Mouse (Mus musculus): ENCODE results near the gene Ptpdc1. TPM values are rescaled to one million over a fixed set of nuclear protein-coding genes. Genes with fewer than 3 reads are reported as not detected.

Ptpdc1 gene
- polyA plus RNA-seq, 1 experiment from 2014 or later: 16.9 TPM

- no peaks in the 10 kb centered on the region for H3K36me3 ChIP-seq (replicated peaks; ENCODE audit: control insufficient read depth, insufficient read depth, low read depth, low read length)
- no peaks in the 10 kb centered on the region for H3K27me3 ChIP-seq (ENCODE audit: control insufficient read depth, insufficient read depth, low read length)
- ATAC-seq (replicated peaks; ENCODE audit: insufficient number of reproducible peaks, low FRiP score, low TSS enrichment, low read depth) (no peak), DNase-seq (ENCODE audit: low spot score) (no peak)
- H3K4me1 ChIP-seq (ENCODE audit: control insufficient read depth, insufficient read depth, low read length): no peaks in the 10 kb centered on the region
- H3K27ac ChIP-seq (replicated peaks; ENCODE audit: low read depth, low read length): no peak overlapping the region
- 90% methylated on average over 5 of the region's 5 CpGs for WGBS
- H3K4me3 ChIP-seq (ENCODE audit: low read depth, low read length): no peak overlapping the region
- no peak overlapping the region for H3K4me2 ChIP-seq (ENCODE audit: low read depth, low read length)
- no peak overlapping the region for H3K9ac ChIP-seq (replicated peaks; ENCODE audit: low read length)
- H3K9me3 ChIP-seq (replicated peaks; ENCODE audit: control insufficient read depth, low read length): no peaks in the 10 kb centered on the region
Measured at GRCm38 (mm10) chr13:48564881-48565600, 60.4 kb downstream of the Ptpdc1 start.

- Histone ChIP-seq H3K9me3 (replicated peaks; ENCODE audit: control insufficient read depth, low read length) (no peaks in the 10 kb centered on the region), H3K27me3 (ENCODE audit: control insufficient read depth, insufficient read depth, low read length) (no peaks in the 10 kb centered on the region), H3K27ac (replicated peaks; ENCODE audit: low read depth, low read length) (no peak overlapping the region), H3K4me1 (ENCODE audit: control insufficient read depth, insufficient read depth, low read length) (no peaks in the 10 kb centered on the region), H3K4me3 (ENCODE audit: low read depth, low read length) (no peak overlapping the region), H3K4me2 (ENCODE audit: low read depth, low read length) (no peak overlapping the region), H3K36me3 (replicated peaks; ENCODE audit: control insufficient read depth, insufficient read depth, low read depth, low read length) (no peaks in the 10 kb centered on the region), H3K9ac (replicated peaks; ENCODE audit: low read length) (no peak overlapping the region)
- 86% methylated on average over 5 of the region's 5 CpGs for WGBS
- DNase-seq (ENCODE audit: low spot score): no peak
- no peak for ATAC-seq (replicated peaks; ENCODE audit: insufficient number of reproducible peaks, low FRiP score, low TSS enrichment, low read depth)
Measured at GRCm38 (mm10) chr13:48562336-48562735, 63.1 kb downstream of the Ptpdc1 start.

GRCm38 (mm10) chr13:48561481-48561880, 64.0 kb downstream of the Ptpdc1 start:
- Histone ChIP-seq H3K4me3 (ENCODE audit: low read depth, low read length) (no peak overlapping the region), H3K4me2 (ENCODE audit: low read depth, low read length) (no peak overlapping the region), H3K27ac (replicated peaks; ENCODE audit: low read depth, low read length) (no peak overlapping the region), H3K9ac (replicated peaks; ENCODE audit: low read length) (no peak overlapping the region), H3K27me3 (ENCODE audit: control insufficient read depth, insufficient read depth, low read length) (no peaks in the 10 kb centered on the region), H3K9me3 (replicated peaks; ENCODE audit: control insufficient read depth, low read length) (no peaks in the 10 kb centered on the region), H3K36me3 (replicated peaks; ENCODE audit: control insufficient read depth, insufficient read depth, low read depth, low read length) (no peaks in the 10 kb centered on the region), H3K4me1 (ENCODE audit: control insufficient read depth, insufficient read depth, low read length) (no peaks in the 10 kb centered on the region)
- DNase-seq (ENCODE audit: low spot score): no peak
- 83% methylated on average over 2 of the region's 2 CpGs for WGBS
- no peak for ATAC-seq (replicated peaks; ENCODE audit: insufficient number of reproducible peaks, low FRiP score, low TSS enrichment, low read depth)

- no peaks in the 10 kb centered on the region for H3K27me3 ChIP-seq (ENCODE audit: control insufficient read depth, insufficient read depth, low read length)
- WGBS: 81% methylated on average over 1 of the region's 1 CpGs
- ATAC-seq (replicated peaks; ENCODE audit: insufficient number of reproducible peaks, low FRiP score, low TSS enrichment, low read depth): no peak
Measured at GRCm38 (mm10) chr13:48555976-48556375, 69.5 kb downstream of the Ptpdc1 start.

GRCm38 (mm10) chr13:48554552-48554951, 70.9 kb downstream of the Ptpdc1 start:
- DNase-seq (ENCODE audit: low spot score): no peak
- H3K9ac ChIP-seq (replicated peaks; ENCODE audit: low read length): no peak overlapping the region
- no peak overlapping the region for H3K4me2 ChIP-seq (ENCODE audit: low read depth, low read length)
- no peaks in the 10 kb centered on the region for H3K36me3 ChIP-seq (replicated peaks; ENCODE audit: control insufficient read depth, insufficient read depth, low read depth, low read length)
- ATAC-seq (replicated peaks; ENCODE audit: insufficient number of reproducible peaks, low FRiP score, low TSS enrichment, low read depth): no peak
- H3K27ac ChIP-seq (replicated peaks; ENCODE audit: low read depth, low read length): no peak overlapping the region
- no peaks in the 10 kb centered on the region for H3K27me3 ChIP-seq (ENCODE audit: control insufficient read depth, insufficient read depth, low read length)
- H3K4me3 ChIP-seq (ENCODE audit: low read depth, low read length): no peak overlapping the region
- 82% methylated on average over 1 of the region's 1 CpGs for WGBS
- no peaks in the 10 kb centered on the region for H3K4me1 ChIP-seq (ENCODE audit: control insufficient read depth, insufficient read depth, low read length)
- no peaks in the 10 kb centered on the region for H3K9me3 ChIP-seq (replicated peaks; ENCODE audit: control insufficient read depth, low read length)

More at GRCm38 (mm10) chr13:48555976-48556375, 69.5 kb downstream of the Ptpdc1 start:
- H3K9me3 ChIP-seq (replicated peaks; ENCODE audit: control insufficient read depth, low read length): no peaks in the 10 kb centered on the region
- no peak overlapping the region for H3K9ac ChIP-seq (replicated peaks; ENCODE audit: low read length)
- no peaks in the 10 kb centered on the region for H3K4me1 ChIP-seq (ENCODE audit: control insufficient read depth, insufficient read depth, low read length)
- H3K4me3 ChIP-seq (ENCODE audit: low read depth, low read length): no peak overlapping the region
- no peak overlapping the region for H3K4me2 ChIP-seq (ENCODE audit: low read depth, low read length)
- DNase-seq (ENCODE audit: low spot score): no peak
- H3K36me3 ChIP-seq (replicated peaks; ENCODE audit: control insufficient read depth, insufficient read depth, low read depth, low read length): no peaks in the 10 kb centered on the region
- no peak overlapping the region for H3K27ac ChIP-seq (replicated peaks; ENCODE audit: low read depth, low read length)

GRCm38 (mm10) chr13:48553511-48553910, 72.0 kb downstream of the Ptpdc1 start:
- WGBS: 79% methylated on average over 5 of the region's 5 CpGs
- H3K9me3 ChIP-seq (replicated peaks; ENCODE audit: control insufficient read depth, low read length): no peaks in the 10 kb centered on the region
- H3K36me3 ChIP-seq (replicated peaks; ENCODE audit: control insufficient read depth, insufficient read depth, low read depth, low read length): no peaks in the 10 kb centered on the region
- H3K4me2 ChIP-seq (ENCODE audit: low read depth, low read length): no peak overlapping the region
- no peaks in the 10 kb centered on the region for H3K4me1 ChIP-seq (ENCODE audit: control insufficient read depth, insufficient read depth, low read length)
- DNase-seq (ENCODE audit: low spot score) (no peak), ATAC-seq (replicated peaks; ENCODE audit: insufficient number of reproducible peaks, low FRiP score, low TSS enrichment, low read depth) (no peak)
- H3K27ac ChIP-seq (replicated peaks; ENCODE audit: low read depth, low read length): no peak overlapping the region
- H3K9ac ChIP-seq (replicated peaks; ENCODE audit: low read length): no peak overlapping the region
- H3K27me3 ChIP-seq (ENCODE audit: control insufficient read depth, insufficient read depth, low read length): no peaks in the 10 kb centered on the region
- no peak overlapping the region for H3K4me3 ChIP-seq (ENCODE audit: low read depth, low read length)

GRCm38 (mm10) chr13:48552181-48553090, 73.0 kb downstream of the Ptpdc1 start:
- Histone ChIP-seq H3K36me3 (replicated peaks; ENCODE audit: control insufficient read depth, insufficient read depth, low read depth, low read length) (no peaks in the 10 kb centered on the region), H3K4me2 (ENCODE audit: low read depth, low read length) (no peak overlapping the region), H3K9me3 (replicated peaks; ENCODE audit: control insufficient read depth, low read length) (no peaks in the 10 kb centered on the region), H3K9ac (replicated peaks; ENCODE audit: low read length) (no peak overlapping the region; the same call in 1 of the 2 replicates), H3K4me1 (ENCODE audit: control insufficient read depth, insufficient read depth, low read length) (no peaks in the 10 kb centered on the region), H3K27ac (replicated peaks; ENCODE audit: low read depth, low read length) (no peak overlapping the region), H3K4me3 (ENCODE audit: low read depth, low read length) (no peak overlapping the region), H3K27me3 (ENCODE audit: control insufficient read depth, insufficient read depth, low read length) (no peaks in the 10 kb centered on the region)
- DNase-seq (ENCODE audit: low spot score) (no peak), ATAC-seq (replicated peaks; ENCODE audit: insufficient number of reproducible peaks, low FRiP score, low TSS enrichment, low read depth) (no peak)
- 82% methylated on average over 21 of the region's 21 CpGs for WGBS

- H3K4me1 ChIP-seq (ENCODE audit: control insufficient read depth, insufficient read depth, low read length): no peaks in the 10 kb centered on the region
- H3K9ac ChIP-seq (replicated peaks; ENCODE audit: low read length): no peak overlapping the region
- H3K27me3 ChIP-seq (ENCODE audit: control insufficient read depth, insufficient read depth, low read length): no peaks in the 10 kb centered on the region
- H3K27ac ChIP-seq (replicated peaks; ENCODE audit: low read depth, low read length): no peak overlapping the region
- WGBS: 87% methylated on average over 5 of the region's 5 CpGs
- DNase-seq (ENCODE audit: low spot score) (no peak), ATAC-seq (replicated peaks; ENCODE audit: insufficient number of reproducible peaks, low FRiP score, low TSS enrichment, low read depth) (no peak)
- no peak overlapping the region for H3K4me3 ChIP-seq (ENCODE audit: low read depth, low read length)
- H3K9me3 ChIP-seq (replicated peaks; ENCODE audit: control insufficient read depth, low read length): no peaks in the 10 kb centered on the region
- H3K4me2 ChIP-seq (ENCODE audit: low read depth, low read length): no peak overlapping the region
- H3K36me3 ChIP-seq (replicated peaks; ENCODE audit: control insufficient read depth, insufficient read depth, low read depth, low read length): no peaks in the 10 kb centered on the region
Measured at GRCm38 (mm10) chr13:48548296-48548695, 77.2 kb downstream of the Ptpdc1 start.
